Mouse (Mus musculus) kidney, adult 10 weeks (tissue): Measurements from ENCODE around the gene Iqca. TPM values are rescaled to one million over a fixed set of nuclear protein-coding genes. Genes with fewer than 3 reads are reported as not detected.

Experiments used
- polyA plus RNA-seq: library from polyadenylated mRNA; stranded (reverse); fragments of 350-450 nt; fragmentation: Illumina TruSeq; extraction: RNeasy Lipid Tissue Mini Kit (QIAGEN cat#74804); gene quantifications from one replicate; pipeline ENCODE4 v1.2.3, GENCODE M21; 2014; ENCODE audit warnings: low read depth, low replicate concordance

The Iqca gene
- polyA plus RNA-seq = 0.81 TPM

GRCm38 (mm10) chr1:90153099-90153744 lies at the start of gene Iqca:
Gene Iqca, minus strand, starts transcription at chr1:90153401.

GRCm38 (mm10) chr1:90014446-90014845 lies 138.8 kb downstream of the Iqca start, which contains the start of gene Asb18:
Gene Asb18, minus strand, starts transcription at chr1:90014666.

Other genes with a start within 250 kb of the Iqca start
- gene Gbx2, start 222.2 kb downstream of the Iqca start, polyA plus RNA-seq = not detected
- gene Asb18, start 138.7 kb downstream of the Iqca start, polyA plus RNA-seq = not detected
- gene Ackr3, start 50.6 kb upstream of the Iqca start, polyA plus RNA-seq = 14.5 TPM